Mouse (Mus musculus) testis, adult 2 months (tissue): ENCODE measurements around the gene Elp5.

Experiments
- CTCF ChIP-seq: fragments of 200-500 bp; IDR thresholded peaks from 2 replicates; pipeline ENCODE4 v1.5.1; 2012; ENCODE audit warnings: low read depth, mild to moderate bottlenecking, inconsistent platforms, low read length, moderate library complexity; ENCODE audit not compliant: control insufficient read depth, insufficient read depth, insufficient replicate concordance
- POLR2A ChIP-seq: fragments of 200-500 bp; IDR thresholded peaks from 2 replicates; pipeline ENCODE4 v1.6.1; 2012; ENCODE audit warnings: low read depth, mild to moderate bottlenecking, inconsistent platforms, low read length, moderate library complexity; ENCODE audit not compliant: control insufficient read depth

DNA sequence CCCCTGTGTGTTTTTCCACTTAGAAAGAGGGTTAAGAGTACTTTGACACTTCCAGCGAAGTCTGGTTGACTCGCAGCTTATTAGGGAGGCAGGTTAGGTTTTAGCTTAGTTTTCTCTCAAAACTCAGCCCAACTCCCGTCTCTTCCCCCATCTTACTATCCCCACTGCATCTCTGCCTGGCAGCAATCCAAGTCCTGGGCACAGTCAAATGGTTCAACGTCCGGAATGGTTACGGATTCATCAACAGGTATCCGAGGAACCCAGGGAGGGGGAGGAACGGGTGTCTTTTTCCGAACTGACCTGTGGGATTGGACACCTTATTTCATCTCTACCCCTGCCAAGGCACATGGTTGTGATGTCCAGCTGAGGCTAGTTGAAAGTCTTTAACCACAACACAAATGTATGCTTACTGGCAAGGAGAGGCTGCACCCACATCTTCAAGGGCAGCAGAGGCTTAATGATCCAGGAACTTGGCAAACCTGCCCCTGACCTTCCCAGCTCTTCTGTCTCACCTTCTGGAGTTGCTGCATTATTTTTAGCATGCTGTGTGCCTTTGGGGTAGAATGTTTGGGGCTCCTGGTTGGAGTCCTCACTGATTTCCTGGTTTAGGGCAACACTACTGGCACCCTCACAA is 45.5 kb downstream of the Elp5 start:
- TF ChIP-seq POLR2A: no peak
- TF ChIP-seq CTCF: no peak
